Mouse (Mus musculus): ENCODE measurements around the gene Itpkb. TPM values are rescaled to one million over a fixed set of nuclear protein-coding genes. Genes with fewer than 3 reads are reported as not detected.

Itpkb gene
- polyA plus RNA-seq, 1 experiment, result 55.6 TPM

DNA sequence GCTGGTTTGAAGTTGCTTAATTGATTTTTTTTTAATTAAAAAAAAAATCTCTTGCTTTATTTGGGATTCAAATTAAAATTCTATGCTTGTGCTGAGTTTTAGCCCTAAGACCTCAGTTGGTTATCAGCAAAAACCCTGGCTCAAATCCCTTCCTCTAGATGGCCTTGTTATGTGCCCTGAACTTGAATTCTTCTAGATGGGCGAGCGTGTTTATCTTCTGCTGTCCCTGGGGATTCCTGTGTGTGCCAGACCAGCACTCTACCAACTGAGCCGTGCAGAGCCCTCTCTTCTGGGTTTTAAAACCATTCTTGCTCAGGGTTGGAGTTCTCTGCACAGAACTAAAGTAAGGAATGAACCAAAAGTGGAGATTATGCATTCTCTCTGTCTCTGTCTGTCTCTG, 22.0 kb downstream of the Itpkb start:
- no peak for TF ChIP-seq POLR2A (IDR thresholded peaks at IDR 0.05; ENCODE audit: borderline replicate concordance, extremely low read depth, low read depth, low read length)
- no peak for TF ChIP-seq CTCF (IDR thresholded peaks at IDR 0.05; ENCODE audit: insufficient read depth, low read length)
- WGBS, result 19% methylated on average over 3 of the region's 3 CpGs
- H3K4me3 ChIP-seq (replicated peaks; ENCODE audit: extremely low read depth, low read depth, low read length), result no peak overlapping the region
- peaks cover 41% of the 10 kb centered on the region for H3K4me1 ChIP-seq (ENCODE audit: control insufficient read depth, insufficient read depth, low read length)
- DNase-seq, result no peak

DNA sequence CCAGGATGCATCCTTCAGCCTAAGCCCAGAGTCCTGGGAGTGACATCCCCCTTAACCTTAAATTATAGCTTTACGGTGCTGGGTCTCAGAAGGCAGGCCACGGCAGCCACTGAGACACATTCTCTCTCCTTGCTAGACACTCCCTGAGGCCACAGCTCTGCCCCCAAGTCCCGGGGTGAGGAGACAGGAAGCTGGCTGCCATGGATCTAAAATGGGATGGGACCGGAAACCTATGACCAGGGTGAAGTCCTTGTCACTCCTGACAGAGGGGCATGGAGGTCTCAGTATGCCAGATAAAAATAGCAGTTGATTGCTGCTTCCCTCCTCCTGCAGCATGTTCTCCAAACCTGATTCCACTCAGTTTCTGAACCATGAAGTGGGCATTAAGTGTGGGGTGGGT, 23.8 kb downstream of the Itpkb start:
- TF ChIP-seq POLR2A (IDR thresholded peaks at IDR 0.05; ENCODE audit: borderline replicate concordance, extremely low read depth, low read depth, low read length), result no peak
- no peak for TF ChIP-seq CTCF (IDR thresholded peaks at IDR 0.05; ENCODE audit: insufficient read depth, low read length)
- no peak for DNase-seq
- Histone ChIP-seq H3K4me3 (replicated peaks; ENCODE audit: extremely low read depth, low read depth, low read length) (no peak overlapping the region), H3K4me1 (ENCODE audit: control insufficient read depth, insufficient read depth, low read length) (peaks cover 44% of the 10 kb centered on the region)
- 32% methylated on average over 4 of the region's 4 CpGs for WGBS

DNA sequence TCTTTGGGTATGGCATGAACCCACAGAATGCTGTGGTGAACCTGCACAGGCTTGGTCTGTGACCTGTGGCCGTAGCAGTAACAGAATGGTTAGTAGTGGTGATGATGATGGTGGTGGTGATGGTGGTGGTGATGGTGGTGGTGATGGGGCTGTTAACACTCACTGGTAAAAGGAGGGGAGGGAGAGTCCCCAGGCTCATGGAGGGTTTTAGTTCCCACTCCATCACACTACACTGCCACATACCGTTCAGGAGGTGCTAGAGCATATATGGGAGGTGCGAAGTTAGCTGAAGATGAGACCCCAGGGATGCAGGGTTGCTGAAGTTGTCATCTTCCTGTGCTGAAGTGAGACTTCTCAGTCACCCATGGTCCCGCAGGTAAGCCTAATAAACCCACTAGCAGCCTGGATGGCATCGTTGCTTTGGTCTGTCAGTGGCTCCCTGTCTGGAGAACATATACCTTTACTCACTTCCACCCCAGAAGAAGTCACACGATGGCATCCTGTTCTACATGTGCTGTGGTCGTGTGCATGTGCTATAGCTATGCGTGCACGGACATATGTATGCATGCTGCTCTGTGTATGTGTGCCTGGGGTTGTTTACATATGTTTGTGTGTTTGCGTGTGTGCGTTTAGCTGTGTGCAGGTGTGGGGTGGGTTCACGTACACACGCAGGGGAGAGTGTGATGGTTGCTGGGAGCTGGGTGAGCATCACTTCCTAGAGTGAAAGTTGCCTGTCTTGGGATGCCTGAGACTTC, 24.9 kb downstream of the Itpkb start:
- DNase-seq, result no peak
- H3K4me3 ChIP-seq (replicated peaks; ENCODE audit: extremely low read depth, low read depth, low read length), result no peak overlapping the region
- peaks cover 49% of the 10 kb centered on the region for H3K4me1 ChIP-seq (ENCODE audit: control insufficient read depth, insufficient read depth, low read length)
- no peak for TF ChIP-seq CTCF (IDR thresholded peaks at IDR 0.05; ENCODE audit: insufficient read depth, low read length)
- no peak for TF ChIP-seq POLR2A (IDR thresholded peaks at IDR 0.05; ENCODE audit: borderline replicate concordance, extremely low read depth, low read depth, low read length)
- 78% methylated on average over 13 of the region's 13 CpGs for WGBS

DNA sequence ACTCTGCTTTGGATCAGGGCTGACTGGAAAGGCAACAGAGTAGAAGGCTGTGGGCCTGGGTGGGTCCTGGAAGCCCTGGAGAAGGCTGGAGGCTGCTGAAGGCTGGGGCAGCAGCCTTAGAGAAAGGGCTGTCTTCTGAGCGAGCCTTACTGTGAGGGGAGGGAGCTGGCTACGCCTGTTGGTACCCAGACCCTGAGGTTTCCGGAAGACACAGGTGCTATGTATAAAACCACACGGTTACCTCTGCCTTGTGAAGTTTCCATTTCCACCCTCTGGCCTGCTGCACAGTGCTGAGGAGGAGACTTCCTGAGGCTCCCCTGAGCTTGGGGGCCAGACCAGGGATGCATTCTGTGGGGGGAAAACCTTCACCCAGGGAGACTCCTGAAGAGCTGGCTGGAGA, 25.9 kb downstream of the Itpkb start:
- WGBS, result 45% methylated on average over 4 of the region's 4 CpGs
- H3K4me1 ChIP-seq (ENCODE audit: control insufficient read depth, insufficient read depth, low read length), result peaks cover 49% of the 10 kb centered on the region
- no peak for TF ChIP-seq CTCF (IDR thresholded peaks at IDR 0.05; ENCODE audit: insufficient read depth, low read length)
- TF ChIP-seq POLR2A (IDR thresholded peaks at IDR 0.05; ENCODE audit: borderline replicate concordance, extremely low read depth, low read depth, low read length), result no peak
- H3K4me3 ChIP-seq (replicated peaks; ENCODE audit: extremely low read depth, low read depth, low read length), result no peak overlapping the region
- DNase-seq, result no peak

DNA sequence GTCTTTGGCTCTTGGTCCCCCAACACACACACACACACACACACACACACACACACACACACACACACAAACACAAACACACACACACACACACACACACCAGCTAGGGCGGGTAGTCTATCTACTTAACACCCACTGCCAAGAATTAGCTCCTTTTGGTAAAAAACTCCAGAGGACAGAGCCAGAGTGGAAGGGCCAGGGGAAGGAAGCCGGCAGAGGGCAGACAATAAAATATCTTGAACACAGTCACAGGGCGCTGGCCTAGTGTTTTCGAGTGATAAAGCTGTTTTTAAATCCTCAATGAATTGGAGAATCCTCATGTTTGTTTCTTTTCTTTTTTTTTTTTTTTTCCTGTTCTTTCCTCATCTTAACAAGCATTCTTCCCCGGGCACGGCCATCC, 26.6 kb downstream of the Itpkb start:
- WGBS, result 29% methylated on average over 6 of the region's 6 CpGs
- H3K4me3 ChIP-seq (replicated peaks; ENCODE audit: extremely low read depth, low read depth, low read length), result no peak overlapping the region
- DNase-seq, result no peak
- H3K4me1 ChIP-seq (ENCODE audit: control insufficient read depth, insufficient read depth, low read length), result peaks cover 51% of the 10 kb centered on the region
- no peak for TF ChIP-seq POLR2A (IDR thresholded peaks at IDR 0.05; ENCODE audit: borderline replicate concordance, extremely low read depth, low read depth, low read length)

DNA sequence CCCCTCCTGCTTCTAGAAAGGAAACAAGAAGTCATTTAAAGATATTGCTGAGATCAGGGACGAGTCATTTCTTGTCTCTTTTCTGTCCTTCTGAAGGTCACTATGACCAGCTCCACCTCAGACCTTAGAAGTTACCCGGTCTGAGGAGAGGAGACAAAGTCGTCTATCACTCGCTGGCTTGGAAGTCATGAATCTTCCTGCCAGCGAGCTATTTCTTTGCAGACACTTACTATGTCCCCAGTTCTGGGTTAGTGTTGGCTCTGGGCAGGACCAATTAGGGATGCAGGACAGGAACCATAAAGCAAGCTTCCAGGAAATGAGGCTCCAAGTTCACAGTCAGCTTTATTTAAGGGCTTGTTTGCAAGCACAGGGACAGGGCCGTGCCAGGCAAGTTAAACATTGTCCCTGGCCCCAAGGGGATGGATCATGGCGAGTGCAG, 27.6 kb downstream of the Itpkb start:
- Histone ChIP-seq H3K4me1 (ENCODE audit: control insufficient read depth, insufficient read depth, low read length) (peaks cover 54% of the 10 kb centered on the region), H3K4me3 (replicated peaks; ENCODE audit: extremely low read depth, low read depth, low read length) (no peak overlapping the region)
- no peak for TF ChIP-seq CTCF (IDR thresholded peaks at IDR 0.05; ENCODE audit: insufficient read depth, low read length)
- TF ChIP-seq POLR2A (IDR thresholded peaks at IDR 0.05; ENCODE audit: borderline replicate concordance, extremely low read depth, low read depth, low read length), result no peak
- DNase-seq, result no peak
- WGBS, result 31% methylated on average over 7 of the region's 7 CpGs

DNA sequence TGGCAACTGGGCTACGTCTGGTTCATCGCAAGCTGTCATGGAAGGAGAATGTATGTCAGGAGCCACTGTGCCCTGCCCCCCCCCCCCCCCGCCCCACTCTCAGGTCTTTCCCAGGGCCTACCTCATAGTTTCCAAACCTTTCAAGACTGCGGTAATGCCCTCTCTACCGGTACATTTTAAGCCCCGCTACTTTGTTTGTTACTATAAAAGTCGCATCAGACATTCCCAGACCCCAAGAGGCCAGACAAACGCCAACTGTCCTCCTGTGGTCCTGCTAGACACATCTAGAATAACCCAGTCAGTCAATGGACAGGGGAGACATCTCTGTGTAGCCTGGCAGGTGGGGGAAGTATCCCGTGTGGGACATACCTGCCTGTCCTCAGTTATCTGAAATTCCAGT, 28.2 kb downstream of the Itpkb start:
- DNase-seq, result no peak
- Histone ChIP-seq H3K4me3 (replicated peaks; ENCODE audit: extremely low read depth, low read depth, low read length) (no peak overlapping the region), H3K4me1 (ENCODE audit: control insufficient read depth, insufficient read depth, low read length) (peaks cover 55% of the 10 kb centered on the region)
- no peak for TF ChIP-seq POLR2A (IDR thresholded peaks at IDR 0.05; ENCODE audit: borderline replicate concordance, extremely low read depth, low read depth, low read length)
- no peak for TF ChIP-seq CTCF (IDR thresholded peaks at IDR 0.05; ENCODE audit: insufficient read depth, low read length)
- 88% methylated on average over 9 of the region's 9 CpGs for WGBS

DNA sequence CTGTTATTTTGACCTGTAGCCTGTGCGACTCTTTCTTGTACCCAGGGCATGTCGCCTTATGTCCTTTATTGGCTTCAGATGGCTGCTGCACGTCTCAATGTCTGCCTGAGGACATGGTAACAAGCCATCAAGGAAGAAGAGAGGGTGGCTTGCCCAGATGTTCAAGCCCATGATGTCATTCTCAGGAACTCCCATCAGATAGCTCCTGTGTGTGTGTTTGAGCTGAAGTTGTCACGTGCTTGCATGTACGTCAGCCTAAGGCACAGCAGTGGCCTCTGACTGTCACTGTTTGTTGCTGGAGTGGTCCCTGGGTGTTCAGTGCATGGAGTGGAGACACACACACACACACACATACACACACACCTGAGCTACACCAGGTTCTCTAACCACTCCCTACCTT, 29.0 kb downstream of the Itpkb start:
- no peak for DNase-seq
- Histone ChIP-seq H3K4me1 (ENCODE audit: control insufficient read depth, insufficient read depth, low read length) (peaks cover 53% of the 10 kb centered on the region), H3K4me3 (replicated peaks; ENCODE audit: extremely low read depth, low read depth, low read length) (no peak overlapping the region)
- WGBS, result 43% methylated on average over 5 of the region's 5 CpGs
- TF ChIP-seq CTCF (IDR thresholded peaks at IDR 0.05; ENCODE audit: insufficient read depth, low read length), result no peak
- TF ChIP-seq POLR2A (IDR thresholded peaks at IDR 0.05; ENCODE audit: borderline replicate concordance, extremely low read depth, low read depth, low read length), result no peak

DNA sequence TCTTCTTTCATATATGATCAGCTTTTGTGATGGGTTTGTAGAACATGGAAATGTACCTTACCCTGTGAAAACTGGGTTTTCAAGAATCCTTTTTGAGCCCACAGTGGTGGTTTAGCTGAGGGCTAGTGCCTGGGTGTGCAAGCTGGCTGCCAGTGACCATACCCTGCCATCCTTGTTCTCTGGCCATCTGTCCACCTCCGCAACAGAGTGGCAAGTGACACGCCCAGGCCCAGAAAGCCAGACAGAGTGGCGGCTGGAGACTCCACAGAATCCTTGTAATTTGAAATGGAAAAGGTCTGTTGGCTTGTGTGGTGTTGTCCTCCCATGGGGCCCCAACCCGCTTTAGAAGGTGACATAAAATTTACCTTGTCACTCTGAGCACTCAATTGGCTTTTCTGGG, 31.9 kb downstream of the Itpkb start:
- TF ChIP-seq POLR2A (IDR thresholded peaks at IDR 0.05; ENCODE audit: borderline replicate concordance, extremely low read depth, low read depth, low read length), result no peak
- TF ChIP-seq CTCF (IDR thresholded peaks at IDR 0.05; ENCODE audit: insufficient read depth, low read length), result no peak
- Histone ChIP-seq H3K4me3 (replicated peaks; ENCODE audit: extremely low read depth, low read depth, low read length) (no peak overlapping the region), H3K4me1 (ENCODE audit: control insufficient read depth, insufficient read depth, low read length) (peaks cover 59% of the 10 kb centered on the region)
- no peak for DNase-seq
- 72% methylated on average over 4 of the region's 4 CpGs for WGBS

DNA sequence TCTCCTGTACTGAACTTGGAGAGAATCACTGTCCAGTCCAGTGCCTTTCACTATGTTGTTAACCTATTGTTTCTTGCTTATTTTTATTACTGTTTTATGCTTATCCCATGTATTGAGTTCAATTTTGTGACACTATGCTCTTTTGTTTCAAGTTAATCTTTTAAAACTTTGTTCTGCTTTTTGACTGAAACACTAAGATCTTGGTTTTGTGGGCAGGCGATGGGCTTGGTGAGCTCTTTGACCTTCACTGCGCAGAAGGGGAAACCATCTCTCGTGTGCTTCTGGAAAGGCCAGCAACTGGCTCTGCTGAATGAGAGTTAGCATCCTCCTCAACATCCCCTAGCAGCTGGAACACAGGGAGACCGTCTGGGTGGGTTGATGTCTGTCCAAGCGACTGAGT, 32.6 kb downstream of the Itpkb start:
- H3K4me3 ChIP-seq (replicated peaks; ENCODE audit: extremely low read depth, low read depth, low read length), result no peak overlapping the region
- TF ChIP-seq CTCF (IDR thresholded peaks at IDR 0.05; ENCODE audit: insufficient read depth, low read length) (no peak), POLR2A (IDR thresholded peaks at IDR 0.05; ENCODE audit: borderline replicate concordance, extremely low read depth, low read depth, low read length) (no peak)
- H3K4me1 ChIP-seq (ENCODE audit: control insufficient read depth, insufficient read depth, low read length), result peaks cover 61% of the 10 kb centered on the region
- 46% methylated on average over 5 of the region's 5 CpGs for WGBS
- DNase-seq, result no peak

Measured in lung, adult 2 months (tissue).